Mouse (Mus musculus) kidney, postnatal 36 days (tissue): ENCODE data around the gene Ccdc13.

ENCODE experiments used
- DNase-seq, 2 experiments: peaks; one replicate each; pipeline ENCODE4 v3.0.0; 2021 to 2022; ENCODE audit warnings: mixed read lengths in 2 of 2

Ccdc13 gene

GRCm38 (mm10) chr9:121846526-121847118 lies 7.4 kb upstream of the Ccdc13 start:
- DNase-seq, result peak in 1 of 2 experiments; percentile 34

DNA sequence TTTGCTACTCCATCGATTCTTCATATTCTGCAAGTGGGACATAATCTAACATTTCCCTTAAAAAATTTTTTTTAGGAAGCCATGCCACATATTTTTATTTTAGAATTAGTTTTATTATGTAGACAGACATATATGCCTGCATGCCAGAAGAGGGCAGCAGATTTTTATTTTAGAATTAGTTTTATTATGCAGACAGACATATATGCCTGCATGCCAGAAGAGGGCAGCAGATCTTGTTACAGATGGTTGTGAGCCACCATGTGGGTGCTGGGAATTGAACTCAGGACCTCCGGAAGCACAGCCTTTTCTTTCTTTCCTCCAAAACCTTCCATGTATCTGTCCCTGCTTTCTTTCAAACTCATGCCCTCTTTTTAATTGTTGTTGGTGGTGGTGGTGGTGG lies 3.7 kb upstream of the Ccdc13 start:
- DNase-seq, result no peak

DNA sequence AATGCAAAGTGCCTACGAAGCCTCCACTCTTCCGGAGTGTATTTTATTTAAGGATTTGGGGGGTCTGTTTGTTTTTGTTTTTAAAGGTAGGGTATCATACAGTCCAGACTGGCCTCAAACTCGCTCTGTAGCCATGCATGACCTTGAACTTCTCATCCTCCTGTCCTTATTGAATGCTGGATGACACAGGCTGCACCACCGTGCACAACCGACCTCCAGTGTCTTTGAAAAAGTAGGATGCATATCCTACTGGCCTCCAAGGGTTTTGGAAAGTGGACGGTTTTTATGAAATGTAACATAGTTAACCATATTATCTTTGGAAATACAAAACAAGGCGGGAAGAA lies 333 bp upstream of the Ccdc13 start:
- no peak for DNase-seq

GRCm38 (mm10) chr9:121838008-121838407 lies 1.3 kb downstream of the Ccdc13 start:
- DNase-seq, result no peak

DNA sequence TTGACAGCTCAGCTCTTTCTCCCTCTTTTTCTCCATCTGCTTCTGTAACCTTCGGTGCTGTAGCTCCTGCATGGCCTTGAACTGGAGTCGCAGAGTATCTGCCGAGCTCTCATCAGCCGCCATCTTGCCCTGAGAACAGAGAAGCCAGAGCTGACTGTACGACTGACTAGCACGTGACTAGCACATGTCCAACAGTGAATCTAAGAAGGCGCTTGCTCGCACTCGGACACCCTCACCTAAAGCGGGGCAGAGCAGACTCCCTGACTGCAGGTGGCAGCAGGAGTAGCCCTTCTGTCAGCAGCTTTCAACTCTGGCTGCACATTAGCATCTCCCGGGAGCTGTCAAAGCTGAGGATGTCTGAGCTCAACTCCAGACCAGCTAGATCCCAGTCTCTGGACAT lies 5.4 kb downstream of the Ccdc13 start:
- no peak for DNase-seq

- peak; percentile 76 to 90 for DNase-seq
Measured at GRCm38 (mm10) chr9:121830956-121831293, 8.3 kb downstream of the Ccdc13 start.

- DNase-seq, result peak; percentile 55 to 82
Measured at GRCm38 (mm10) chr9:121830243-121830955, 8.9 kb downstream of the Ccdc13 start.

- no peak for DNase-seq
Measured at GRCm38 (mm10) chr9:121829270-121829992, 9.8 kb downstream of the Ccdc13 start.

DNA sequence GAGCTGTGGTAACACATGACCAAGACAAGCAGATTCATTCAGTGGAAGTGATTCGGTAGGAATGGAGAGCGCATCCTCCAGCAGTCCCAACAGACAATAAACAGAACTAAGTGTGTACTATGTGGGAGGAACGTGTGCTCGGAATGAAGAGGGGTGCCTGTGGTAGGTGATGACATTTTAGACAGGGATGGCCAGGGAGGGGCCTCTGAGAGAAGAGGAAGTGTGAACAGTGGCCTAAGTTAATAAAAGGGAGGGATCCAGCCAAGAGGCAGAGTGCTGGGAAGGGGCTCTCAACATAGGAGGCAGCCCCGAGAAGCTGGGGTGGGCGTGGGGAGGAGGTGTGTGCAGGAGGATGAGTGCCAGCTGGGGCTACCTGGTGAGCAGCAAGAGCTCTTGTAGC lies 10.9 kb downstream of the Ccdc13 start:
- no peak for DNase-seq

DNA sequence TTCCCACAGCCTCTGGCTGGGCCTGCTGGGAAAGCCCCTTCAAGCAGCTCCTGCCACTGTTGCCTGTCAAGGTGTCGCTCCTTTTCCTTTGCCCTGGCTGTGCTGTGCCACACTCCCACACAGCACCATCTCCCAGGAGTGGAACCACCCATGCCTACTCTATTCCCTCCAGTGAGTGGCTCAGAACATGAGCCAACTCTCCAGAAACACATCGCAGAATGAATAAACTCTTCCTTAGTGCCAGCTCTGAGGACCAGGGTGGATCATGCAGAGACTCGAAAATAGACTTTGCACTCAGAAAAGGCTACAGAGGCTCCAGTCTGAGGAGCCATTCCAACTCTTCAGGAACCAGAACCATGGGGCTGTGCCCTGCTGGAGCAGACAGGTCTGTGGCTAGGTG lies 12.9 kb downstream of the Ccdc13 start:
- DNase-seq, result no peak

- peak; percentile 23 to 37 for DNase-seq
Measured at GRCm38 (mm10) chr9:121823991-121824390, 15.3 kb downstream of the Ccdc13 start.

DNA sequence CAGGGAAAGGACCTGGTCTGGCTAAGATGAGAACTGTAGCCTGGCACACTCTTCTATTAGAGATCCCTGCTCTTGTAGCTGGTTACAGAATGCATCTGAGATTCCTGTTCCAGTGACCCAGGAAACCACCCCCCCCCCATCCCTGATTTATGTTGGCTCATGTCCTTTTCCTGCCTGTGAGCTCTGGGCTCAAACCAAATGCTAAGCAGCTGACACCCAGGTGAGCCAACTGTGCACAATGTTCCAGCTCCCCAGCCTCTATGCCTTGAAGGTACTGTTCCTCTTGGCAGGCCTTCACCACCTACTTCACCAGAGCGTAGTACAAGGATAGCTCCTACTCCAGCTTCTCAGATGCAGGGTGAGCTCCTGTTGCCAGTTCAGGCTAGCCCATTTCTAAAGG lies 16.2 kb downstream of the Ccdc13 start:
- DNase-seq, result peak; percentile 44 to 68

GRCm38 (mm10) chr9:121822585-121822991 lies 16.7 kb downstream of the Ccdc13 start:
- DNase-seq, result peak; percentile 10 to 19

GRCm38 (mm10) chr9:121820765-121821164 lies 18.5 kb downstream of the Ccdc13 start:
- no peak for DNase-seq

- peak in 1 of 2 experiments; percentile 14 for DNase-seq
Measured at GRCm38 (mm10) chr9:121819771-121820471, 19.3 kb downstream of the Ccdc13 start.

DNA sequence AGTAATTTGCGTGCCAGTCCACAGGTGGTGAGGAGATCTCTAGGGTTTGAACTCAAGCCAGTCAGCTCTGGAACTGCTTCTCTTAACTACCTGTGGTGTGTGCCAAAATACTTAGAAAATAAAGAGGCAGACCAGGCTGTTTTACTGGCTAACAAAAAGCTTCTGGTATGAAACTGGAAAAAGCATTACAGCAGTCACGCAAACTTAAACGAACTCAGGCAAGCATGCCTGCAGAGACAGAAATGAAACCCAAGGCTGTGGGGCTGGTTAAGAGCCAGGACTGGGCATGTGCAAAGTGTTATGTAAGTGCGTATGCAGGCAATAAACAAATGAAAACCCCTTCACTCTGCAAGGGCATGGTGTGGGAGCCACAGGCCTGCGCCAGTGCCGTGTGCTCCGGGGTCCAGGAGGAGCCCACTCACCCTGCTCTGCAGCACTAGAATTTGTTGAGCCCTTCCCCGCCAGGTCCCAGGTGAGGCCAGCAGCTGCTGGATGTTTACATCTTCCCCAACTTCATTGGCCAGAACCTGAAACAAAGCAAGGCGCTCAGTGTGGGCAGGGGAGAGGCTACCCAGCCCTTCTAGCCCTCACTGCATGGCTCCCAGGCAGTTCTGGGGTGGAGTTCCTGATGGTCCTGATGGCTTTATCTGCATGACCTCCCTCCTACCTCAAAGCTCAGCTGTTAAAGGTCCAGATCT lies 20.0 kb downstream of the Ccdc13 start:
- peak; percentile 32 to 41 for DNase-seq

- DNase-seq, result no peak
Measured at GRCm38 (mm10) chr9:121815183-121815582, 24.1 kb downstream of the Ccdc13 start.

DNA sequence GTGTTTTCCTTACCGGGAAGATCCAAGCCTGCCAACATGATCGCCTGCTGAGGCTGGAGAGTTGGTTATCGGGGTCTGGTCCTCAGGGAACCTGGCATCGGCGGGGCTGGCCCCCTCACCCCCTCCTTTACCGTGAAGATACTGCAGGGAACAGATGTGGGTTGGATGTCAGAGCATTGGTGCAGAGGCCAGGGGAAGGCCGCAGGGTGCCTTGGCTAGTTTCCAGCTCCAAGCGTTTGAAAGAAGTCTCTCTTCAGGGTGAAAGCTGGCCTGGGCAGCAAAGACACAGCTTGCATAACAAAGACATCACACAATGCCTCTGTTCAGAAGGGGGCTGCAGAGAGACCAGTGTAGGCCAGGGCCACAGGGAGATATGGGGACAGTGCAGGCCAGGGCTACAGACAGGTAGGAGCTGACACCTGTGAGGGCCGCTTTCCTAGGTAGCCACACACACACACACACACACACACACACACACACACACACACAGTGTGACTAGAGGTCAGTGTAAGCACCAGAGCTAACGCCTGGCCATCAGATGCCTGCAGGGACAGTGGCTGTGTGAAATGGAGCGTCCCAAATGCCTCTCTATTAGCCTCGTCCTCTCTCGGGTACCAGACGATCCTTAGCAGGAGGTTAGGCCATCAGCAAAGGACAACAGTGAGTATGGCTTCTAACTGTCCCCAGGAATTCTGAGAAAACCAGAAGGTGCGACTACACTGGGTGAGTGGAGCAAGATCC lies 29.0 kb downstream of the Ccdc13 start:
- DNase-seq, result no peak

GRCm38 (mm10) chr9:121808511-121808910 lies 30.8 kb downstream of the Ccdc13 start:
- DNase-seq, result no peak

DNA sequence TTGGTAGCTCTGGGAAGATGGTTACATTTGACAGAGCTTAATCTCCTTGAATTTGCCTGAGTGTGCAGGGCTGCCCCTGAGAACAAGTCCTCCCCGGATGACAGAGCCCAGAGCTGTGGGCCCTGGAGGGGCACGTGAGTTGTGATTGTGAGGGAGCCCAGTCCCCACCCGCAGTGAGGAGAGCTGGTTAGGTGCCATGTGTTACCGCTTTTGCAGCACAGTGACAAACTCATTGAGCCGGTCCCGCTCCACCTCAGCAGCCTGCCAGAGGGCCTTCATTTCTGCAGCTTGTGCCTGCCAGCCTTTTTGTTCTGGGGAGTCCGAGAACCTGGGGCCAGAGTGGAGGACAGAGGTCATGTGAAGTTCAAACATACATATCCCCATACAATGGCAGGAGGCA lies 31.3 kb downstream of the Ccdc13 start:
- DNase-seq, result no peak

- DNase-seq, result no peak
Measured at GRCm38 (mm10) chr9:121807546-121807945, 31.7 kb downstream of the Ccdc13 start.

- DNase-seq, result no peak
Measured at GRCm38 (mm10) chr9:121802747-121803146, 36.5 kb downstream of the Ccdc13 start.
